ENCODE assay signal across 9 mouse cellular contexts in genomic region chr7:143506675-143507074, GRCm38 (mm10). TPM values are rescaled to one million over a fixed set of nuclear protein-coding genes. Genes with fewer than 3 reads are reported as not detected.
A peak's percentile ranks its signal among the peaks of the same experiment; 100 is the strongest.
DNase-seq lines count a peak whose midpoint lies in the region; ATAC-seq and TF ChIP-seq lines count a peak whose summit lies in the region.
"Had no signal": no experiment of that assay in that cellular context is flagged by ENCODE, and none has a peak within 500 bp of the region (broad histone marks: within the 10 kb centered on the region; RNA-seq: fewer than 3 reads in every experiment).

No protein-coding gene starts in this region.

- peaks cover 12% of the 10 kb centered on the region for H3K4me1 ChIP-seq in neural tube, embryonic 15.5 days
- H3K4me1 ChIP-seq in liver, postnatal 0 days (ENCODE audit: insufficient read depth) = peaks cover 5% of the 10 kb centered on the region; the same call in 1 of the 2 replicates

- H3K9ac ChIP-seq in neural tube, embryonic 15.5 days (replicated peaks) = no peak overlapping the region
- no peak overlapping the region for H3K9ac ChIP-seq in liver, postnatal 0 days (replicated peaks)

- TF ChIP-seq EP300 in liver, postnatal 0 days (IDR thresholded peaks at IDR 0.05; ENCODE audit: low read depth) = no peak

- 0 out of 2 replicates have a peak, but pooled peaks cover 3% of the 10 kb centered on the region for H3K36me3 ChIP-seq in neural tube, embryonic 15.5 days
- no peaks in the 10 kb centered on the region for H3K36me3 ChIP-seq in liver, postnatal 0 days (replicated peaks; ENCODE audit: insufficient read depth, low read length)

- peak; percentile 19 to 31 for DNase-seq in cerebellum, adult 18-20 months
- DNase-seq in cerebellum, adult 11-12 months = no peak
- DNase-seq in neural tube, embryonic 10.5 days (ENCODE audit: extremely low spot score, low spot score) = peak; percentile 44
- peak; percentile 54 for DNase-seq in c-Kit-positive CD71-positive TER-119-positive erythroid progenitor cells, embryonic 14.5 days (ENCODE audit: low spot score)
- DNase-seq in heart, postnatal 4 days = peak; percentile 68
- peak; percentile 76 for DNase-seq in liver, postnatal 0 days
- DNase-seq in spleen, adult 12 weeks (ENCODE audit: low spot score) = peak; percentile 32

- no peak overlapping the region for H3K4me2 ChIP-seq in neural tube, embryonic 15.5 days
- no peak overlapping the region for H3K4me2 ChIP-seq in liver, postnatal 0 days (ENCODE audit: low read depth, low read length)

- no peak overlapping the region for H3K27ac ChIP-seq in neural tube, embryonic 15.5 days (replicated peaks)
- no peak overlapping the region for H3K27ac ChIP-seq in liver, postnatal 0 days (ENCODE audit: low read depth)

- 26% methylated on average over 7 of the region's 7 CpGs for WGBS in neural tube, embryonic 15.5 days
- 30% methylated on average over 7 of the region's 7 CpGs for WGBS in liver, postnatal 0 days (ENCODE audit: insufficient replicate concordance)

- peaks cover 35% of the 10 kb centered on the region for H3K27me3 ChIP-seq in neural tube, embryonic 15.5 days (replicated peaks)
- H3K27me3 ChIP-seq in liver, postnatal 0 days (ENCODE audit: insufficient read depth, low read length) = peaks cover 24% of the 10 kb centered on the region

- no peaks in the 10 kb centered on the region for H3K9me3 ChIP-seq in neural tube, embryonic 15.5 days (replicated peaks)
- no peaks in the 10 kb centered on the region for H3K9me3 ChIP-seq in liver, postnatal 0 days (ENCODE audit: low read length)

- no peak overlapping the region for H3K4me3 ChIP-seq in neural tube, embryonic 15.5 days (replicated peaks)
- no peak overlapping the region for H3K4me3 ChIP-seq in liver, postnatal 0 days (ENCODE audit: low read depth, low read length)

- peak; percentile 89 for TF ChIP-seq CTCF in liver, postnatal 0 days (IDR thresholded peaks at IDR 0.05; ENCODE audit: low read depth)

- ATAC-seq in neural tube, embryonic 15.5 days (ENCODE audit: low FRiP score) = no peak
- ATAC-seq in liver, postnatal 0 days = peak; percentile 58; the same call in 1 of the 2 replicates

RNA-seq across cellular contexts. Expression of gene Phlda2, which starts 3.7 kb away (rescaled TPM):
- 1.0 and 1.3 TPM in 2 replicates for polyA plus RNA-seq in neural tube, embryonic 15.5 days (2015; fragmentation: Nextera tagmentation; extraction: Ambion mirVana)
- total RNA-seq in heart, postnatal 4 days (2021) = not detected
- polyA plus RNA-seq in liver, postnatal 0 days (2015; fragmentation: Nextera tagmentation; extraction: Ambion mirVana) = 10.5 and 10.8 TPM in 2 replicates
- polyA plus RNA-seq: neural tube, embryonic 14.5 days had no signal

RNA-seq across cellular contexts. Expression of gene Slc22a18, which starts 33.1 kb away (rescaled TPM):
- 0.61 and 2.0 TPM in 2 replicates for polyA plus RNA-seq in neural tube, embryonic 15.5 days (2015; fragmentation: Nextera tagmentation; extraction: Ambion mirVana)
- under 1 TPM; 0.45 to 0.55 TPM for total RNA-seq in heart, postnatal 4 days (2021)
- polyA plus RNA-seq in liver, postnatal 0 days (2015; fragmentation: Nextera tagmentation; extraction: Ambion mirVana) = 18.6 and 20.4 TPM in 2 replicates

RNA-seq across cellular contexts. Expression of gene Nap1l4, which starts 42.2 kb away (rescaled TPM):
- 299 and 302 TPM in 2 replicates for polyA plus RNA-seq in neural tube, embryonic 15.5 days (2015; fragmentation: Nextera tagmentation; extraction: Ambion mirVana)
- total RNA-seq in heart, postnatal 4 days (2021) = 100 to 1,000 TPM; 203 to 204 TPM
- polyA plus RNA-seq in liver, postnatal 0 days (2015; fragmentation: Nextera tagmentation; extraction: Ambion mirVana) = 55.7 and 61.2 TPM in 2 replicates

RNA-seq across cellular contexts. Expression of gene Cdkn1c, which starts 45.8 kb away (rescaled TPM):
- polyA plus RNA-seq in neural tube, embryonic 15.5 days (2015; fragmentation: Nextera tagmentation; extraction: Ambion mirVana) = 275 and 292 TPM in 2 replicates
- total RNA-seq in heart, postnatal 4 days (2021) = 10 to 100 TPM; 56.1 to 60.4 TPM
- polyA plus RNA-seq in liver, postnatal 0 days (2015; fragmentation: Nextera tagmentation; extraction: Ambion mirVana) = 36.4 and 52.4 TPM in 2 replicates
